Mouse (Mus musculus) splenic B cell, adult 2 months (primary cell): ENCODE measurements around the gene Ift46.

Experiments
- DNase-seq: peaks from one replicate; pipeline ENCODE4 v3.0.0-alpha.2; 2011; ENCODE audit warnings: low read depth, low spot score
- H3K27me3 ChIP-seq: 2 replicates; pipeline ENCODE4 v1.6.1; 2012; ENCODE audit warnings: mild to moderate bottlenecking, low read length, moderate library complexity, mixed read lengths; ENCODE audit not compliant: control insufficient read depth, poor library complexity, insufficient read depth, severe bottlenecking
- H3K36me3 ChIP-seq: 2 replicates; pipeline ENCODE4 v1.6.1; 2012; ENCODE audit warnings: mild to moderate bottlenecking, low read length, moderate library complexity, mixed read lengths; ENCODE audit not compliant: control insufficient read depth, poor library complexity, insufficient read depth, severe bottlenecking

Ift46 gene

DNA sequence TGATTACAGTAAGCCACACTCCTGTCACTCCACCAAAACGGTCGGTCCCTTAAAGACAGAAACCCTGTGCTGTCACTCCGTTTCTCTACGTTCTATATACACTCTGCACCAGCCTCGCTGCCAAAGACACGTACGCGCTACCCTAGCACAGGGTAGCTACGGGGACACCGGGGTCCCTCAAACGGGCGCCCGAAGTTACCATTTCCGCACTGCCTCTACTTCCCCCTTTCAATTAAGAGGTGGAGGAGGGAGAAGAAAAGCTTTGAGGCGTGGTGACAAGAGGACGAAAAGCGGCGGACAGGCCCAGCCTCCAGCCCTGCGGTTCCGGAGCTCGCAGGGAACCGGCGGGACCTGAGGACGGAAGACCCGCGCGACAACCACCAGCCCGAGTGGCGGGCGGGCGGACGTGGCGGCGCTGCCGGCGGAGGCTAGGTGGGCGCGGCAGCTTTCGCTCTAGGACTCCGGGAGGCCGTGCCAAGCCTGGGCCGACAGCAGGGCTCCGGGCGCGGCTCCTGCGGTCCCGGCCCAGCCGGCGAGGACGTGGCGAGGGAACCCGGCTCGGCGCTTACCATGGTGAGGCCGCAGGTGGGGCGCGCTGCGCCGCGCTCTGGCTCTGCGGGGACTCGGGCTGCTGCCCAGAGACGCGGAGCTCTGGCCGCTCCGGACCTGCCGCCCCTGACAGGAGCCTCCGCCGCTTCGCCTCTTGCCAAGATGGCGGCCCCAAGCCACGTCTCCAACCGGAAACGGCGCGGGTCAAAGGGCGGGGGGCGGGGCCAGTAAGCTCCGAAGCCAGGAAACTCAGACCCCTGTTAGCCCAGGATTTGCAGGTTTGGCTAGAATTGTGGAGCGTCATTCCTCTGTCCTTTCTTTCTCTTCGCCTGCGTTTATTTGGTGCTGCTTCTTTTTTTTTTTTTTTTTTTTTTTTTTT lies at the start of gene Ift46, which contains the start of gene Arcn1:
Gene Ift46, plus strand, starts transcription at position 808 of the 928 bp plus-strand sequence.
Gene Arcn1, minus strand, starts transcription at position 745 of the 928 bp plus-strand sequence.
- no peaks in the 10 kb centered on the region for H3K36me3 ChIP-seq
- H3K27me3 ChIP-seq = no peaks in the 10 kb centered on the region
- DNase-seq = peak; percentile 90

GRCm38 (mm10) chr9:44718937-44719631 lies 48.6 kb upstream of the Ift46 start:
- DNase-seq = no peak
- Histone ChIP-seq H3K27me3 (no peaks in the 10 kb centered on the region), H3K36me3 (no peaks in the 10 kb centered on the region)

GRCm38 (mm10) chr9:44719632-44720357 lies 47.9 kb upstream of the Ift46 start:
- no peaks in the 10 kb centered on the region for H3K36me3 ChIP-seq
- no peak for DNase-seq
- no peaks in the 10 kb centered on the region for H3K27me3 ChIP-seq

- Histone ChIP-seq H3K36me3 (no peaks in the 10 kb centered on the region), H3K27me3 (no peaks in the 10 kb centered on the region)
- DNase-seq = peak; percentile 47
Measured at GRCm38 (mm10) chr9:44720358-44721153, 47.2 kb upstream of the Ift46 start.

- Histone ChIP-seq H3K27me3 (no peaks in the 10 kb centered on the region), H3K36me3 (no peaks in the 10 kb centered on the region)
- DNase-seq = peak; percentile 36
Measured at GRCm38 (mm10) chr9:44721154-44721876, 46.4 kb upstream of the Ift46 start.

DNA sequence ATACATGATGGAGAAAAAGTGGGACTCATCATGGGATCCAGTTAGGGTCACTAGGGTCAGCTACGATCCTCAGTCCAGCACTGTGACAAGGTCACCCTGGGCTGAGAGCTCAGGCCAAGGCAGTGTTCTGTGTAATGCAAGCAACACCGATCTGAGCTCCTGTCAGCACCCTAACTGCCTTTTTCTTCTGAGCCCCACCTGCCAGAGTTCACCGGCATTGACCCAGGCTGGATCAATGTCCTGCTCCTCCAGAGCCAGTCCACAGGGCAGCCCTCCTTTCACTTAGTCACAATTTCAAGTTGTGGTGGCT lies 45.9 kb upstream of the Ift46 start:
- Histone ChIP-seq H3K27me3 (no peaks in the 10 kb centered on the region), H3K36me3 (no peaks in the 10 kb centered on the region)
- DNase-seq = no peak

- no peak for DNase-seq
- Histone ChIP-seq H3K27me3 (no peaks in the 10 kb centered on the region), H3K36me3 (no peaks in the 10 kb centered on the region)
Measured at GRCm38 (mm10) chr9:44722575-44722974, 45.1 kb upstream of the Ift46 start.

- Histone ChIP-seq H3K36me3 (no peaks in the 10 kb centered on the region), H3K27me3 (no peaks in the 10 kb centered on the region)
- no peak for DNase-seq
Measured at GRCm38 (mm10) chr9:44723008-44723407, 44.7 kb upstream of the Ift46 start.

DNA sequence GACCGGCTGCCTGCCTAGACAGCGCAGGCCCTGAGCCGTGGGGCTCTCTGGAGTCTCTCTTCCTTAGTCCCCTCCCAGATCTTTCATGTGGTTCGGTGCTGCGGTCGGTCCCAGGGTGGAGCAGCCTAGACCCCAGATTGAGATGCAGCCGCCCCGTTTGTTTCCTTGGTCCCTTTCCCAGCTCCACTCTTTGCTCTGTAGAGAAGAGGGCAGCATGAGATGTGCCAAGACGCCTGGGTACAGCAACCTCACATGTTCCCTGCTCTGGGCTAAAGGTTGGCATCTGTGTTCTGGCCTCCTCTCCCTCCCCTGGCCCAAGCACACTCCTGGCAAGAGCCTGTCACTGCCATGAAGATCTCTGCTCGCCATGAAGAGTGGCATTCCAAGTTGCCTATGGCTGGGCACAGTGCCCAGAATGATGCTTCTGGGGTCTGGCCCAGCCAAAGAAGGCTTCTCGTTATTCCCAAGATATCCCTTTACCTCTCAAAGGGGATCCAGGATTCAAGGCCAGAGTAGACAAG lies 44.1 kb upstream of the Ift46 start:
- no peak for DNase-seq
- Histone ChIP-seq H3K36me3 (no peaks in the 10 kb centered on the region), H3K27me3 (no peaks in the 10 kb centered on the region)

- no peak for DNase-seq
- Histone ChIP-seq H3K36me3 (no peaks in the 10 kb centered on the region), H3K27me3 (no peaks in the 10 kb centered on the region)
Measured at GRCm38 (mm10) chr9:44724223-44724622, 43.5 kb upstream of the Ift46 start.

GRCm38 (mm10) chr9:44724665-44725064 lies 43.0 kb upstream of the Ift46 start:
- H3K27me3 ChIP-seq = no peaks in the 10 kb centered on the region
- no peak for DNase-seq

DNA sequence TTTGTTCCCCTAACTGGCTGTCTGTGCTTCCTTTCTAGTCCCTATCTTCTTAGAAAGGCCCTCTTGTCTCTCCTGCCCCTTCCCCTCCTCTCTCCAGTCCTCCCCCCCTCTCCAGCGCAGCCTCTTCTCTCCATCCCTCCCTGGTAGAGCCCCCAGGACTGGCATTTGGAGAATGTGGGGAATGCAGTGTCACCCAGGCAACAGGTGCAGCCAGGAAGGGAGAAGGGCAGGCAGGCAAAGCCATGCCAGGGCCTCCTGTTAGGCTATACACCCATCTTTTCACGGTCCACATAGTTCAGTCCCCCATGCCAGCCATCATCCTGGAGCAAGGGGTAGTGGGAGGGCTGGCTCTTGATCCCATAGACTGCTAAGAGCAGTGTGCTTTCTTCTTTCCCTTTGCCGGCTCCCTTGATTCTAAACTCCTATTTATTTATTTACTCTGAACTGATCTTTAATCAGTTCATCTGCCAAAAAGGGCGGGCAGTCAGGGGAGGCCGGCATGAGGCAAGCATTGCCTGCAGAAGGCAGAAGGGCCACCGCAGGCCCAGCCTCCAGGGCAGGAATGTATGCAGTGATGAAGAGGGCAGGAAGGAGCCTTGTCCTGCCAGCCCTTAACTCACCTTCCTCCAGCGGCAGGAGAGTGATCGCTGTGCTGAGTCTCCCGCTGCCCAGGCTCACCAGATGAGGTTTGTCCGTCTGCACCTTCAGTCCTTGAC lies 41.1 kb upstream of the Ift46 start:
- no peaks in the 10 kb centered on the region for H3K36me3 ChIP-seq
- no peaks in the 10 kb centered on the region for H3K27me3 ChIP-seq

More at GRCm38 (mm10) chr9:44724665-44725064, 43.0 kb upstream of the Ift46 start:
- H3K36me3 ChIP-seq = no peaks in the 10 kb centered on the region

DNA sequence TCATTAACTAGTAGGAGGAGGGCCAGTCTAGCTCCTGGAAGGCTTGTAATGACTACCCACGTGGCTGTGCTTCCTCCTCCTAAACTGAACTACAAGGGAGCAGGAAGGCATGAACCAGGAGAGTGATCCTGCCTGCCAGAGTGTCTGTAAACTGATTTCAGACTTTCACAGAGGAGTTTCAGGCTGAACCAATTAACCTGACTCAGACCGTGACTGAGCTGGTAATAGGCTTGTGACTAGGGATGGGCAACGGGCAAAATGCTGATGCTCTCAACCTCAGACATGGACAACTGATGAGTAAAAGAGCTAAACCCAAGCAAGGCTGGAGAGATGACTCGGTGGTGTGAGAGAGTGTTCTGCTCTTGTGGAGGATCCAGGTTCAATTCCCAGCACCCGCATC lies 40.3 kb upstream of the Ift46 start:
- DNase-seq = no peak
- Histone ChIP-seq H3K27me3 (no peaks in the 10 kb centered on the region; the same call in 1 of the 2 replicates), H3K36me3 (no peaks in the 10 kb centered on the region)

More for the DNA sequence above, 41.1 kb upstream of the Ift46 start:
- no peak for DNase-seq
